Mouse (Mus musculus): Measurements from ENCODE around the gene Epb41.

The Epb41 gene

DNA sequence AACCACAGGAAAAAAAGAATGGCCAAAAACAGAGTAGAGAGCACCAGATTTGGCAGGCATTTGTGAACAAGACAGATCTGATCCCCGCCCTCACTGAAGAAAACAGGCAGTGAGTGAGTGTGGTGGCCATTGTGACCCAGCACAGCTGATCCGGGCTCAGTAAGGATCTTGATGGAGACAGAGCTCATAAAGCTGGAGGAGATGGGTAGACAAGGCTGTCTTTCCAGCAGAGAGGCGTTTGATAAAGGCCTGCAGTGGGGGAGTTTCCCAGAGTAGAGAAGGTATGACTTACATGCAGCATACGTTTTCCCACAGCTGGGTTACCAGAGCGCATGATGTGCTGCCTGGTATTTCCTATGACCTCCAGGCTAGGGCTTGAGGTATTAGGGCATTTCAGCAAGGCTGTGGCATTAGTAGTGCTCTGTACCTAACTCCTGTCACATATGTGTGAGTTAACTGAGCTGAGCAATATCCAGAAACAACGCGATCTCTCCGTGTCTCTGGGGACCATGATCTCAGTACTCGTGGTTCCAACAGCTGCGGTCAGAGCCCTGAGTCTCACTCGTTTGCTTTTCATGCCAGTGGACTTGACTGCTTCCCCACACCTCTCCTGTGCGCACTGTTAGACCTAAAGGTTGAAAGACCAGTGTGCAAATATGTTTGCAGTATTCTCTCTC lies 176.5 kb downstream of the Epb41 start:
- DNase-seq (ENCODE audit: low read depth, low spot score) = no peak

GRCm38 (mm10) chr4:131897787-131898186 lies 177.3 kb downstream of the Epb41 start:
- no peak for DNase-seq (ENCODE audit: low read depth, low spot score)

- DNase-seq (ENCODE audit: low read depth, low spot score) = no peak
Observed at GRCm38 (mm10) chr4:131897109-131897508, 178.0 kb downstream of the Epb41 start.

DNA sequence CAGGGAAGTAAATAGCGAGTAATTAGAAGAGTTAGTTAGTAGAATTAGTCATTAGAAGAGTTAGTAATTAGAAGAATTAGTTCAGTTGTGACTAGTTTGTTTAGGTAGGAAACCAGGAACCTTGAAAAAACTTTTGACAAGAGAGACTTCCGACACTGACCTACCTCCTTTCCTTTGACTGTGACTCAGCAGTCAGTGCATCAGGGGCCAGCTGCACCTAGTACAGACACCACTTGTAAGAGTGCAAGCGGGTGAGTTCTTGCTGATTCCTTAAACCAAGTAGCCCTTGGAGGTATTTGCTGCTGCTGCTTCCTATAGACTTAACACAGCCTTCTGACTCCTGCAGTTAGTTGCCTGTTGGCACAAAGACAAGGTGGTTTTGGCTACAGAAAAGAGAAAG lies 184.4 kb downstream of the Epb41 start:
- DNase-seq (ENCODE audit: low read depth, low spot score) = no peak

- DNase-seq (ENCODE audit: low read depth, low spot score) = no peak
Observed at GRCm38 (mm10) chr4:131888564-131888963, 186.6 kb downstream of the Epb41 start.

GRCm38 (mm10) chr4:131885376-131885775 lies 189.7 kb downstream of the Epb41 start:
- no peak for DNase-seq (ENCODE audit: low read depth, low spot score)

DNA sequence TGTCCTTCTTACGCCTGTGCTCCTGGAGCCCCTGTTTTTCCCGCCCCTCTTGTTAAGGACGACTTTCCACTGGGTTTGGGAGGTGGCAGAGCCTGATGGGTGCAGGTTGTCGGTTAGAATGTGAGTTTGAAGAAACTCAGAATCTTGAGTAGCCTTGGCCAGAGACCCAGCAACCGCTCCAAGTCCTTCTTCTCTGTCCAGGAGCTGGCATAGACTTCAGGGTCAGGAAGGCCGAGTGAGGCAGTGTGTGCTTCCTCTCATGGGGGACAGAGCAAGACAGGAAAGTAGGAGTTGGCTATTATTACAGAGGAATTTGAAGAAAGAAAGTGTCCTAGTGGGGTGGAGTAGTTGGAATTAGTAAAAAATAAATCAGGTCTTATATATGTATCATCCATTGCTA lies 191.6 kb downstream of the Epb41 start:
- DNase-seq (ENCODE audit: low read depth, low spot score) = no peak

DNA sequence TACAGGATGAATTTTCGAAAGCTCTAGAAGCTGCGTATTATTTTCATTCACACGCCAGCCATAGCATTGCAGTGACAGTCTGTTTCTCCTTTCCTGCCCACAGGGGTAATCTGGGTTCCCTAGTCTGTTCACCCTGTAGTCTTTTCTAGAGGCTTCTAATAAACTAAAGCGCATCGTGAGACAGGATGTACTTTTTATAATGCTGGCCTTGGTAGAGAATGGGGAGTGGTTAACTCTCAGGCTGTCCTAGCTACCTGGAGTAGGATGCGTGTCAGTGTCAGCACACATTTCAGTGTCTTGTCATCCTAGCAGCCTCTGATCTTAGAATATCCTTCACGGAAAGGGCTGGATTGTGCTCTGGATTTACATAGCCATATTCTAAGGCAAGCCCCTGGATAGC lies 193.8 kb downstream of the Epb41 start:
- DNase-seq (ENCODE audit: low read depth, low spot score) = no peak

DNA sequence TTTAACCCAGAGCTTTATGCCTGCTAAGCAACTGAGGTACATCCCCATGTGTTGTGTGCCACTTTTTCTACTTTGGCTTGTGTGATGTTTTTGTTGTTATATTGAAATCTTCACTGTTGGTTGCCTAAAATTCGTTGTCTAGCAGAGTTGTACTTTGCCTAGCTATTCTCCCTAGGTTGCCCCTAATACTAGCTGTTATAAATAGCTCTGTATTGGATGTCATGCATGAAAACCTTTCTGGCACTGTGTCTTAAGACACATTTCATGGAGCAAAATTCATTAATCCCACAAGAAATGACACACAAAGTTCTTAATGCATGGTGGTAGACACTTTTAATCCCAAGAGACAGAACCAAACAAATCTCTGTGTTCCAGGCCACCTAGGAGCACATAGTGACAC lies 195.4 kb downstream of the Epb41 start:
- DNase-seq (ENCODE audit: low read depth, low spot score) = no peak

GRCm38 (mm10) chr4:131876836-131877235 lies 198.3 kb downstream of the Epb41 start:
- DNase-seq (ENCODE audit: low read depth, low spot score) = no peak

- no peak for DNase-seq (ENCODE audit: low read depth, low spot score)
Observed at GRCm38 (mm10) chr4:131875242-131875641, 199.9 kb downstream of the Epb41 start.

GRCm38 (mm10) chr4:131874567-131874966 lies 200.6 kb downstream of the Epb41 start:
- no peak for DNase-seq (ENCODE audit: low read depth, low spot score)

DNA sequence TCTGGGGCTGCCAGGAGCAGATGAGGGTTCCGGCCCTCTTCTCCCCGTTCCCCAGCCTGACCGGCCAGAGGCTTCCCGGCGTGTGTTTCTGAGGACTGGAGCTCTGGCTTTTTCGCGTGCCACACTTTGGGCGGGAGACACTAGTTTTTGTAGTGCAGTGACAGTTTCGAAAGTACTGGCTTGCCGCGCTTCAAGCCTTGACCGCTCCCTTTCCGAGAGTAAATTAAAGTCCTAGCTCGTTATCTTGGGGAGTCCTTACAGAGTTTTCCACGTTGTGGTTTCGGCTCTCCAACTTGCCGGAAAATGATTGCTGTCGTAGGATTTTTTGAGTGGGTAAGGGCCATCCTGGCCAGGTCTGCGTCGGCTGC lies 201.0 kb downstream of the Epb41 start:
- DNase-seq (ENCODE audit: low read depth, low spot score) = peak; percentile 26

All from embryo, embryonic 11.5 days (tissue).